In the genomic region with DNA sequence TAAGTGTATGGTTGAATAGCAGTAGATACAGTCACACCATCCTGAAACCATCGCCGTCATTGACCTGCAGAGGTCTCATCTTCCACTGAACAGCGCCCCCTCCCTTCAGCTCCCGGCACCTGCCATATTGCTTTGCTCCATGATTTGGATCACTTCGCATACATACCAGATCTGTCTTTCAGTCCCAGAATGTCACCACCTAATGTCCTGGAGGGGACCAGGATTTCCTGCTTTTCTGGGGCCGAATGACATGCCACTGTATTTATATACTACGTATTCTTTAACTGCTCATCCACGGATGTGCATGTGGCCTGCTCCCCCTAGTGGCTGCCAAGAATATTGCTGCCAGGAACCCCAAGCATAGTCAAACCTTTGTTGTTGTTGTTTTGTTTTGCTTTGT, we compare ENCODE assay signal across 8 mouse cellular contexts. TPM values are rescaled to one million over a fixed set of nuclear protein-coding genes. Genes with fewer than 3 reads are reported as not detected.
DNase-seq lines count a peak whose midpoint lies in the region; ATAC-seq lines count a peak whose summit lies in the region.

No protein-coding gene starts in this region.

- H3K27ac ChIP-seq in brown adipose tissue, adult 24 weeks (replicated peaks; ENCODE audit: low read depth, low read length), result no peak overlapping the region
- no peak overlapping the region for H3K27ac ChIP-seq in heart, embryonic 15.5 days
- no peak overlapping the region for H3K27ac ChIP-seq in liver, embryonic 13.5 days
- no peak overlapping the region for H3K27ac ChIP-seq in stomach, embryonic 16.5 days (ENCODE audit: low read length)

- H3K4me1 ChIP-seq in brown adipose tissue, adult 24 weeks (ENCODE audit: control insufficient read depth, insufficient read depth, insufficient read length, low read length), result peaks cover 8% of the 10 kb centered on the region
- H3K4me1 ChIP-seq in heart, embryonic 15.5 days (replicated peaks), result no peaks in the 10 kb centered on the region
- H3K4me1 ChIP-seq in liver, embryonic 13.5 days (replicated peaks), result no peaks in the 10 kb centered on the region; the same call in 1 of the 2 replicates
- no peaks in the 10 kb centered on the region for H3K4me1 ChIP-seq in stomach, embryonic 16.5 days (ENCODE audit: control insufficient read depth, insufficient read depth, low read length)

- peak overlapping the region; percentile 49 for H3K9ac ChIP-seq in heart, embryonic 15.5 days
- H3K9ac ChIP-seq in liver, embryonic 13.5 days, result peak overlapping the region; percentile 26; the same call in 1 of the 2 replicates
- no peak overlapping the region for H3K9ac ChIP-seq in stomach, embryonic 16.5 days (ENCODE audit: low read length)

- H3K9me3 ChIP-seq in heart, embryonic 15.5 days (replicated peaks), result no peaks in the 10 kb centered on the region
- no peaks in the 10 kb centered on the region for H3K9me3 ChIP-seq in liver, embryonic 13.5 days (replicated peaks)
- no peaks in the 10 kb centered on the region for H3K9me3 ChIP-seq in stomach, embryonic 16.5 days (replicated peaks; ENCODE audit: control insufficient read depth, low read length)

- no peaks in the 10 kb centered on the region for H3K27me3 ChIP-seq in heart, embryonic 15.5 days
- H3K27me3 ChIP-seq in liver, embryonic 13.5 days, result no peaks in the 10 kb centered on the region
- no peaks in the 10 kb centered on the region for H3K27me3 ChIP-seq in stomach, embryonic 16.5 days (ENCODE audit: control insufficient read depth, insufficient read depth, low read length)

- peak overlapping the region; percentile 70 for H3K4me2 ChIP-seq in heart, embryonic 15.5 days
- H3K4me2 ChIP-seq in liver, embryonic 13.5 days, result peak overlapping the region; percentile 58
- peak overlapping the region; percentile 56 for H3K4me2 ChIP-seq in stomach, embryonic 16.5 days (ENCODE audit: low read depth, low read length)

- ATAC-seq in erythroid progenitor cell, adult 5-6 weeks (replicated peaks; ENCODE audit: low FRiP score, poor library complexity, severe bottlenecking), result peak; percentile 73; the same call in 1 of the 2 replicates
- 0 out of 2 replicates have a peak, but pooled peaks have one; percentile 35 for ATAC-seq in heart, embryonic 15.5 days (replicated peaks; ENCODE audit: insufficient number of reproducible peaks, insufficient read depth, low FRiP score, low read depth)
- no peak for ATAC-seq in liver, embryonic 13.5 days (ENCODE audit: low read depth)
- ATAC-seq in stomach, embryonic 16.5 days (ENCODE audit: insufficient read depth, low FRiP score), result no peak

- peak; percentile 86 for DNase-seq in CD4-positive, CD25-positive, alpha-beta regulatory T cell, adult 2 months (ENCODE audit: low read depth, low spot score)
- peak; percentile 67 to 76 for DNase-seq in kidney, postnatal 25 days
- peak; percentile 50 for DNase-seq in liver, embryonic 13.5 days
- DNase-seq in natural killer cell, adult 2 months (ENCODE audit: low spot score in 2 of 2), result peak; percentile 64 to 79

- WGBS in heart, embryonic 15.5 days, result 4% methylated on average over 8 of the region's 8 CpGs
- 1% methylated on average over 8 of the region's 8 CpGs for WGBS in liver, embryonic 13.5 days (ENCODE audit: insufficient replicate concordance)
- WGBS in stomach, embryonic 16.5 days, result 4% methylated on average over 8 of the region's 8 CpGs

- peak overlapping the region; percentile 43 for H3K4me3 ChIP-seq in brown adipose tissue, adult 24 weeks (ENCODE audit: insufficient read depth, low read depth, low read length)
- H3K4me3 ChIP-seq in heart, embryonic 15.5 days, result peak overlapping the region; percentile 48
- peak overlapping the region; percentile 42 for H3K4me3 ChIP-seq in liver, embryonic 13.5 days (replicated peaks)
- peak overlapping the region; percentile 44 for H3K4me3 ChIP-seq in stomach, embryonic 16.5 days (replicated peaks; ENCODE audit: low read length)

- no peaks in the 10 kb centered on the region for H3K36me3 ChIP-seq in heart, embryonic 15.5 days
- H3K36me3 ChIP-seq in liver, embryonic 13.5 days, result no peaks in the 10 kb centered on the region
- no peaks in the 10 kb centered on the region for H3K36me3 ChIP-seq in stomach, embryonic 16.5 days (ENCODE audit: control insufficient read depth, insufficient read depth, low read length)

RNA-seq across cellular contexts. Expression of a gene that starts 3.1 kb away (rescaled TPM):
- 16.8 and 30.9 TPM in 2 replicates for polyA plus RNA-seq in brown adipose tissue, adult 24 weeks (2012; ENCODE audit: insufficient read depth, insufficient read length, missing spikeins)
- not detected in 2 replicates for total RNA-seq in erythroid progenitor cell, adult 5-6 weeks (2015; ENCODE audit: low replicate concordance)
- not detected in 2 replicates for total RNA-seq in erythroid progenitor cell, adult 5-6 weeks (2017; ENCODE audit: low replicate concordance)
- polyA plus RNA-seq in heart, embryonic 15.5 days (2015; fragmentation: Nextera tagmentation; extraction: Ambion mirVana), result 2.3 and 2.4 TPM in 2 replicates
- 0.13 and 0.16 TPM in 2 replicates for polyA plus RNA-seq in liver, embryonic 13.5 days (2015; fragmentation: Nextera tagmentation; extraction: Ambion mirVana)
- 3.6 and 4.0 TPM in 2 replicates for polyA plus RNA-seq in stomach, embryonic 16.5 days (2015; fragmentation: Nextera tagmentation; extraction: Ambion mirVana)

RNA-seq across cellular contexts. Expression of a gene that starts 13.3 kb away (rescaled TPM):
- polyA plus RNA-seq in brown adipose tissue, adult 24 weeks (2012; ENCODE audit: insufficient read depth, insufficient read length, missing spikeins), result 52.5 and 57.8 TPM in 2 replicates
- total RNA-seq in erythroid progenitor cell, adult 5-6 weeks (2015; ENCODE audit: low replicate concordance), result 2.9 and 5.4 TPM in 2 replicates
- 1.9 and 4.2 TPM in 2 replicates for total RNA-seq in erythroid progenitor cell, adult 5-6 weeks (2017; ENCODE audit: low replicate concordance)
- polyA plus RNA-seq in heart, embryonic 15.5 days (2015; fragmentation: Nextera tagmentation; extraction: Ambion mirVana), result 29.2 TPM in 2 replicates
- polyA plus RNA-seq in liver, embryonic 13.5 days (2015; fragmentation: Nextera tagmentation; extraction: Ambion mirVana), result 13.5 and 16.3 TPM in 2 replicates
- polyA plus RNA-seq in stomach, embryonic 16.5 days (2015; fragmentation: Nextera tagmentation; extraction: Ambion mirVana), result 17.7 and 18.8 TPM in 2 replicates

Comparison
In these comparisons a context has a peak if more than half of its experiments do, and no peak if none do; other contexts are left out.
1. ATAC-seq: peak in erythroid progenitor cell, adult 5-6 weeks (single experiment) and heart, embryonic 15.5 days (single experiment); none in liver, embryonic 13.5 days (single experiment) and stomach, embryonic 16.5 days (single experiment).
2. Peak in every context shown above with its lines, with median percentiles within 50 percentile points of each other: DNase-seq, H3K4me3 ChIP-seq and H3K4me2 ChIP-seq.